Mouse (Mus musculus) heart, adult 2 months (tissue): Measurements from ENCODE around the gene Zbtb7a. TPM values are rescaled to one million over a fixed set of nuclear protein-coding genes. Genes with fewer than 3 reads are reported as not detected.

Experiments
- DNase-seq, 2 experiments: peaks; one replicate each; pipeline ENCODE4 v3.0.0; 2021
- H3K27ac ChIP-seq: fragments of 200-600 bp; 2 replicates; pipeline ENCODE4 v1.8.1; 2022
- H3K27me3 ChIP-seq: fragments of 200-500 bp; 2 replicates; pipeline ENCODE4 v1.6.1; 2012; ENCODE audit warnings: mild to moderate bottlenecking, low read length, inconsistent platforms, mixed read lengths; ENCODE audit not compliant: control insufficient read depth, insufficient read depth
- H3K36me3 ChIP-seq: fragments of 200-500 bp; 2 replicates; pipeline ENCODE4 v1.6.1; 2012; ENCODE audit warnings: low read length, inconsistent platforms; ENCODE audit not compliant: control insufficient read depth, insufficient read depth
- H3K4me1 ChIP-seq: fragments of 200-500 bp; 2 replicates; pipeline ENCODE4 v1.6.1; 2011; ENCODE audit warnings: low read length; ENCODE audit not compliant: control insufficient read depth, insufficient read depth
- H3K4me3 ChIP-seq: fragments of 200-600 bp; 2 replicates; pipeline ENCODE4 v1.8.1; 2022
- H3K79me2 ChIP-seq: fragments of 200-500 bp; replicated peaks from 2 replicates; pipeline ENCODE4 v1.6.1; 2012; ENCODE audit warnings: mild to moderate bottlenecking, inconsistent platforms, low read length, moderate library complexity, mixed read lengths; ENCODE audit not compliant: control insufficient read depth, insufficient read depth
- H3K9ac ChIP-seq: fragments of 200-500 bp; 2 replicates; pipeline ENCODE4 v1.6.1; 2012; ENCODE audit warnings: low read depth, mild to moderate bottlenecking, control low read depth, inconsistent platforms, low read length, mixed read lengths
- CTCF ChIP-seq: fragments of 200-600 bp; IDR thresholded peaks from 2 replicates; pipeline ENCODE4 v1.8.1; 2022; ENCODE audit warnings: antibody characterized with exemption, mild to moderate bottlenecking, moderate library complexity
- EP300 ChIP-seq: fragments of 200-500 bp; IDR thresholded peaks from 2 replicates; pipeline ENCODE4 v1.6.1; 2011; ENCODE audit warnings: low read depth, low read length, control low read depth; ENCODE audit not compliant: insufficient read depth
- POLR2A ChIP-seq: fragments of 200-500 bp; IDR thresholded peaks from 2 replicates; pipeline ENCODE4 v1.6.1; 2011; ENCODE audit warnings: mild to moderate bottlenecking, low read depth, low read length, control low read depth; ENCODE audit not compliant: insufficient read depth
- WGBS: fragments of 180-500 bp; shearing (Covaris S2); methylation state at CpG from one replicate; pipeline ENCODE4 v1.1.7; 2018; 5-methylcytosine and 5-hydroxymethylcytosine counted together
- intact Hi-C: fragments of 180-260 bp; cut with DNase I; formaldehyde crosslinking; loops from one replicate; pipeline ENCODE4 v1.15.1; 2025
- polyA plus RNA-seq: library from polyadenylated mRNA; depleted of rRNA; stranded (reverse); fragments of >200 nt; gene quantifications from 2 replicates; pipeline ENCODE4 v1.2.3, GENCODE M21; 2012
- total RNA-seq, 2 experiments: library from RNA; stranded (reverse); gene quantifications; 2 replicates each; pipeline ENCODE4 v1.2.3; 2021

The Zbtb7a gene
- total and polyA plus RNA-seq, 3 experiments = 20.6 to 41.4 (median 35.2) TPM

- Histone ChIP-seq H3K27ac (no peak overlapping the region), H3K36me3 (no peaks in the 10 kb centered on the region), H3K27me3 (no peaks in the 10 kb centered on the region), H3K4me1 (no peaks in the 10 kb centered on the region), H3K4me3 (no peak overlapping the region), H3K79me2 (no peaks in the 10 kb centered on the region), H3K9ac (no peak overlapping the region)
- no peak for DNase-seq
- intact Hi-C loops = no loop called here
- 53% methylated on average over 2 of the region's 2 CpGs for WGBS
- TF ChIP-seq CTCF (no peak), POLR2A (no peak), EP300 (no peak)
Measured at GRCm38 (mm10) chr10:81122889-81123288, 12.1 kb upstream of the Zbtb7a start.

- H3K4me1 ChIP-seq = no peaks in the 10 kb centered on the region
- H3K9ac ChIP-seq = no peak overlapping the region
- H3K27ac ChIP-seq = no peak overlapping the region
- H3K4me3 ChIP-seq = no peak overlapping the region
- no peaks in the 10 kb centered on the region for H3K79me2 ChIP-seq
- DNase-seq = no peak
- H3K36me3 ChIP-seq = no peaks in the 10 kb centered on the region
- H3K27me3 ChIP-seq = no peaks in the 10 kb centered on the region
- 69% methylated on average over 11 of the region's 11 CpGs for whole genome bisulfite sequencing
- TF ChIP-seq EP300 (no peak), CTCF (no peak), POLR2A (no peak)
- intact Hi-C loops = no loop called here
Measured at GRCm38 (mm10) chr10:81123500-81123899, 11.5 kb upstream of the Zbtb7a start.

- Histone ChIP-seq H3K9ac (peak overlapping the region; percentile 17; the same call in 1 of the 2 replicates), H3K4me3 (peak overlapping the region; percentile 1; the same call in 1 of the 2 replicates), H3K79me2 (peaks cover 8% of the 10 kb centered on the region), H3K4me1 (peaks cover 9% of the 10 kb centered on the region), H3K27ac (peak overlapping the region; percentile 98), H3K36me3 (no peaks in the 10 kb centered on the region), H3K27me3 (no peaks in the 10 kb centered on the region)
- intact Hi-C loops = no loop called here
- peak; percentile 83 to 89 for DNase-seq
- TF ChIP-seq POLR2A = peak; percentile 50; the same call in 1 of the 2 replicates
- TF ChIP-seq EP300 = 0 out of 2 replicates have a peak, but pooled peaks have one; percentile 9
- TF ChIP-seq CTCF = no peak
- WGBS = 11% methylated on average over 16 of the region's 16 CpGs
Measured at GRCm38 (mm10) chr10:81134181-81134587, 836 bp upstream of the Zbtb7a start.

DNA sequence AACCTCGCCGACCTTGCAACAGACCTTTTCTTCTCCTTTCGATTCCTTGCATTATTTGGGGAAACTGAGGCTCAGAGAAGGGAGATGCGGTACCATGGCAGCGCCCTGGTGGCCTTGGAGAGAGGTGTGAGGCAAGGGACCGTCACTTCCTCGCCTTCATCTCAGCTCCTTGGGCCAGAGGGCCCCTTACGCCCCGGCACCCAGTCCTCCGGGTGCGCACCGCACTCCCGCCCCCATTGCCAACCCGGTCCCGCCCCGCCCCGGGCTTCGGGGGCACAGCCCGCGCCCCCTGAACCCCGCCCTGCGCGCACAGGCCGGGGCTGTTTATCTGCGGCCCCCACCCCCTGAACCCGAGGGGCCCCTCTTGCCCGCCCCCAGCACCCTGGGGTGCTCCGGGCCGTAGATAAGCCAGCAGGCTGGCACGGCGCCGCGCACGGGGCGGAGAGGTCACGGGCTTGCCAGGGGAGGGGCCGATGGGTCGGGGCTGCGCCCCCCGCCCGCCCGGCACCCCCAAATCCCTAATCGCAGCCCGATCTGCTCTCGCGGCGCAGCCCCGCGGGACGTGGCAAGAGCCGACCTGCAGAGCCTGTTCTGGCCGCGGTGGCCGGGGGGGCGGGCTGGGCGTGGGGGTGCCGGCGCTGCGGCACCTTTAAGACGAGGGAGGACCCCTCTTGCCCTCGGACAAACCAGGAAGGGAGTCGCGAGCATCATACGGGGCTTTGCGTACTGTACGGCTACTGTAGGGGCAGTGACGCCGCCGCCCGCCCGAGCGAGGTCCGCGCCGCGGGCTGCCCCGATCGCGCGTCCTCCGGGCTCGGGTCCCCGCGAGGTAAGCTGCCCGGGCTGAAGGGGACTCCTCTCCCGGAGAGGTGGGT is 1.0 kb downstream of the Zbtb7a start:
- Histone ChIP-seq H3K27ac (peak overlapping the region; percentile 98), H3K36me3 (no peaks in the 10 kb centered on the region), H3K4me1 (peaks cover 16% of the 10 kb centered on the region), H3K27me3 (no peaks in the 10 kb centered on the region), H3K79me2 (peaks cover 14% of the 10 kb centered on the region), H3K9ac (peak overlapping the region; percentile 97), H3K4me3 (peak overlapping the region; percentile 88)
- intact Hi-C loops = no loop called here
- peak; percentile 85 to 89 for DNase-seq
- peak; percentile 74 for TF ChIP-seq POLR2A
- TF ChIP-seq CTCF = peak; percentile 19; the same call in 1 of the 2 replicates
- TF ChIP-seq EP300 = no peak
- WGBS = under 1% methylated on average over 84 of the region's 86 CpGs

GRCm38 (mm10) chr10:81136706-81137231 is 1.7 kb downstream of the Zbtb7a start:
- Histone ChIP-seq H3K9ac (peak overlapping the region; percentile 97), H3K79me2 (peaks cover 17% of the 10 kb centered on the region), H3K27ac (peak overlapping the region; percentile 98), H3K4me1 (peaks cover 20% of the 10 kb centered on the region), H3K4me3 (peak overlapping the region; percentile 88), H3K27me3 (no peaks in the 10 kb centered on the region), H3K36me3 (no peaks in the 10 kb centered on the region)
- under 1% methylated on average over 49 of the region's 50 CpGs for WGBS
- intact Hi-C loops = loop anchor here (1.0 kb wide), 1 partner anchor 31 kb away; the partner anchor contains the start of gene Map2k2
- TF ChIP-seq EP300 (no peak), CTCF (no peak), POLR2A (no peak)
- DNase-seq = peak; percentile 87
